19 mouse cellular contexts compared by ENCODE assay signal in genomic region chr2:168213788-168214397, GRCm38 (mm10). TPM values are rescaled to one million over a fixed set of nuclear protein-coding genes. Genes with fewer than 3 reads are reported as not detected.
DNase-seq lines count a peak whose midpoint lies in the region; ATAC-seq and TF ChIP-seq lines count a peak whose summit lies in the region.
"Had no signal": no experiment of that assay in that cellular context is flagged by ENCODE, and none has a peak within 500 bp of the region (broad histone marks: within the 10 kb centered on the region; RNA-seq: fewer than 3 reads in every experiment).

No protein-coding gene starts in this region.

- TF ChIP-seq POLR2A in brain, embryonic 14.5 days (IDR thresholded peaks at IDR 0.05; ENCODE audit: borderline replicate concordance, extremely low read depth, insufficient read depth, insufficient read length, poor library complexity, severe bottlenecking) = no peak

- no peaks in the 10 kb centered on the region for H3K4me1 ChIP-seq in hindbrain, postnatal 0 days (ENCODE audit: insufficient read depth, low read length)
- no peaks in the 10 kb centered on the region for H3K4me1 ChIP-seq in hindbrain, embryonic 10.5 days (replicated peaks)
- no peaks in the 10 kb centered on the region for H3K4me1 ChIP-seq in neural tube, embryonic 13.5 days (replicated peaks)
- H3K4me1 ChIP-seq: embryonic facial prominence, embryonic 13.5 days; heart, embryonic 15.5 days; hindbrain, embryonic 13.5 days; midbrain, embryonic 15.5 days had no signal

- H3K4me3 ChIP-seq in hindbrain, postnatal 0 days (ENCODE audit: low read length) = no peak overlapping the region
- no peak overlapping the region for H3K4me3 ChIP-seq in hindbrain, embryonic 10.5 days
- H3K4me3 ChIP-seq in neural tube, embryonic 13.5 days = no peak overlapping the region
- H3K4me3 ChIP-seq: embryonic facial prominence, embryonic 13.5 days; gastrocnemius, adult 2 months; heart, embryonic 15.5 days; hindbrain, embryonic 13.5 days; midbrain, embryonic 15.5 days had no signal

- no peak overlapping the region for H3K4me2 ChIP-seq in hindbrain, postnatal 0 days (ENCODE audit: low read depth, low read length)
- no peak overlapping the region for H3K4me2 ChIP-seq in neural tube, embryonic 13.5 days
- H3K4me2 ChIP-seq: embryonic facial prominence, embryonic 13.5 days; heart, embryonic 15.5 days; hindbrain, embryonic 13.5 days; lung, embryonic 14.5 days; midbrain, embryonic 15.5 days had no signal

- DNase-seq in hindbrain, postnatal 0 days (ENCODE audit: low spot score) = no peak
- no peak for DNase-seq in hindbrain, embryonic 10.5 days (ENCODE audit: low spot score)
- no peak for DNase-seq in neural tube, embryonic 10.5 days (ENCODE audit: extremely low spot score, low spot score)
- DNase-seq in brain, embryonic 14.5 days (ENCODE audit: low read depth) = no peak
- no peak for DNase-seq in B cell, adult 2 months
- DNase-seq: adrenal gland, postnatal 10 days; cerebellum, adult 9-10 months; gastrocnemius, adult 2 months; heart, adult 18-20 months; liver; lung, embryonic 14.5 days; thymus, postnatal 14 days had no signal

- WGBS in hindbrain, postnatal 0 days = 52% methylated on average over 5 of the region's 5 CpGs
- 55% methylated on average over 5 of the region's 5 CpGs for WGBS in hindbrain, embryonic 10.5 days
- 36% methylated on average over 5 of the region's 5 CpGs for WGBS in neural tube, embryonic 13.5 days

- no peak for ATAC-seq in hindbrain, postnatal 0 days
- ATAC-seq in neural tube, embryonic 13.5 days (ENCODE audit: low read depth) = no peak
- ATAC-seq in activated CD4-positive, CD25-positive, alpha-beta regulatory T cell, adult 4 months = no peak
- ATAC-seq: intestine, embryonic 16.5 days; midbrain, embryonic 15.5 days had no signal

- no peak overlapping the region for H3K27ac ChIP-seq in hindbrain, postnatal 0 days
- H3K27ac ChIP-seq in hindbrain, embryonic 10.5 days = no peak overlapping the region
- H3K27ac ChIP-seq in neural tube, embryonic 13.5 days (replicated peaks) = no peak overlapping the region
- H3K27ac ChIP-seq: embryonic facial prominence, embryonic 13.5 days; gastrocnemius, adult 2 months; heart, embryonic 15.5 days; hindbrain, embryonic 13.5 days; midbrain, embryonic 15.5 days had no signal

- no peak overlapping the region for H3K9ac ChIP-seq in hindbrain, postnatal 0 days (replicated peaks; ENCODE audit: low read length)
- 0 out of 2 replicates have a peak overlapping the region, but pooled peaks have one; percentile 3 for H3K9ac ChIP-seq in neural tube, embryonic 13.5 days
- H3K9ac ChIP-seq: embryonic facial prominence, embryonic 13.5 days; heart, embryonic 15.5 days; hindbrain, embryonic 13.5 days; lung, embryonic 14.5 days; midbrain, embryonic 15.5 days had no signal

- TF ChIP-seq CTCF in hindbrain, postnatal 0 days (IDR thresholded peaks at IDR 0.05; ENCODE audit: low read depth) = peak; percentile 35
- peak; percentile 30; the same call in 1 of the 2 replicates for TF ChIP-seq CTCF in brain, embryonic 14.5 days (IDR thresholded peaks at IDR 0.05; ENCODE audit: borderline replicate concordance, extremely low read depth, insufficient read depth, insufficient read length)

- H3K27me3 ChIP-seq in hindbrain, postnatal 0 days (ENCODE audit: insufficient read depth, low read length) = no peaks in the 10 kb centered on the region
- H3K27me3 ChIP-seq in hindbrain, embryonic 10.5 days (ENCODE audit: insufficient read depth, poor library complexity, severe bottlenecking) = no peaks in the 10 kb centered on the region
- H3K27me3 ChIP-seq in neural tube, embryonic 13.5 days = no peaks in the 10 kb centered on the region
- H3K27me3 ChIP-seq: embryonic facial prominence, embryonic 13.5 days; heart, embryonic 15.5 days; hindbrain, embryonic 13.5 days; midbrain, embryonic 15.5 days had no signal

- no peaks in the 10 kb centered on the region for H3K9me3 ChIP-seq in hindbrain, postnatal 0 days (ENCODE audit: low read length)
- no peaks in the 10 kb centered on the region for H3K9me3 ChIP-seq in hindbrain, embryonic 10.5 days
- H3K9me3 ChIP-seq in neural tube, embryonic 13.5 days = no peaks in the 10 kb centered on the region
- H3K9me3 ChIP-seq: embryonic facial prominence, embryonic 13.5 days; heart, embryonic 15.5 days; hindbrain, embryonic 13.5 days; midbrain, embryonic 15.5 days had no signal

- peaks cover 62% of the 10 kb centered on the region for H3K36me3 ChIP-seq in hindbrain, postnatal 0 days (ENCODE audit: insufficient read depth, low read length)
- H3K36me3 ChIP-seq in hindbrain, embryonic 10.5 days = peaks cover 98% of the 10 kb centered on the region
- H3K36me3 ChIP-seq in neural tube, embryonic 13.5 days = peaks cover 91% of the 10 kb centered on the region

RNA-seq across cellular contexts. Expression of gene Adnp, which starts 7.0 kb away (rescaled TPM):
- 37.5 and 47.1 TPM in 2 replicates for total RNA-seq in hindbrain, postnatal 0 days (2014; rRNA removed)
- 11.1 and 14.1 TPM in 2 replicates for polyA plus RNA-seq in hindbrain, postnatal 0 days (2015; fragmentation: Nextera tagmentation; extraction: Ambion mirVana)
- 2.3 and 2.7 TPM in 2 replicates for polyA plus RNA-seq in hindbrain, embryonic 10.5 days (2016; fragmentation: Nextera tagmentation; extraction: Ambion mirVana)
- 3.1 and 5.9 TPM in 2 replicates for polyA plus RNA-seq in neural tube, embryonic 13.5 days (2015; fragmentation: Nextera tagmentation; extraction: Ambion mirVana)
- 86.0 and 115 TPM in 2 replicates for polyA plus RNA-seq in brain, embryonic 14.5 days (2012; rRNA removed)
- 1 to 10 TPM in 1 of 2 experiments, under 1 TPM in 1; 0.63 to 4.7 TPM for polyA plus RNA-seq in activated CD4-positive, CD25-positive, alpha-beta regulatory T cell, adult 4 months (2017; shearing (Covaris generic))

RNA-seq across cellular contexts. Expression of gene Gm20716, which starts 16.3 kb away (rescaled TPM):
- 11.7 and 15.7 TPM in 2 replicates for total RNA-seq in hindbrain, postnatal 0 days (2014; rRNA removed)
- polyA plus RNA-seq in hindbrain, postnatal 0 days (2015; fragmentation: Nextera tagmentation; extraction: Ambion mirVana) = 14.3 and 14.4 TPM in 2 replicates
- polyA plus RNA-seq in hindbrain, embryonic 10.5 days (2016; fragmentation: Nextera tagmentation; extraction: Ambion mirVana) = 15.6 and 16.7 TPM in 2 replicates
- 21.7 and 25.0 TPM in 2 replicates for polyA plus RNA-seq in neural tube, embryonic 13.5 days (2015; fragmentation: Nextera tagmentation; extraction: Ambion mirVana)
- 16.6 and 21.9 TPM in 2 replicates for polyA plus RNA-seq in brain, embryonic 14.5 days (2012; rRNA removed)
- 10 to 100 TPM; 14.2 to 20.0 TPM for polyA plus RNA-seq in activated CD4-positive, CD25-positive, alpha-beta regulatory T cell, adult 4 months (2017; shearing (Covaris generic))

RNA-seq across cellular contexts. Expression of gene Dpm1, which starts 16.5 kb away (rescaled TPM):
- 82.9 and 200 TPM in 2 replicates for total RNA-seq in hindbrain, postnatal 0 days (2014; rRNA removed)
- polyA plus RNA-seq in hindbrain, postnatal 0 days (2015; fragmentation: Nextera tagmentation; extraction: Ambion mirVana) = 99.2 and 104 TPM in 2 replicates
- polyA plus RNA-seq in hindbrain, embryonic 10.5 days (2016; fragmentation: Nextera tagmentation; extraction: Ambion mirVana) = 72.3 and 78.8 TPM in 2 replicates
- polyA plus RNA-seq in neural tube, embryonic 13.5 days (2015; fragmentation: Nextera tagmentation; extraction: Ambion mirVana) = 66.2 and 75.9 TPM in 2 replicates
- polyA plus RNA-seq in brain, embryonic 14.5 days (2012; rRNA removed) = 15.0 and 16.6 TPM in 2 replicates
- polyA plus RNA-seq in activated CD4-positive, CD25-positive, alpha-beta regulatory T cell, adult 4 months (2017; shearing (Covaris generic)) = 10 to 100 TPM; 62.6 to 96.1 TPM

RNA-seq across cellular contexts. Expression of gene Mocs3, which starts 16.5 kb away (rescaled TPM):
- total RNA-seq in hindbrain, postnatal 0 days (2014; rRNA removed) = 24.9 and 27.0 TPM in 2 replicates
- 7.8 and 8.2 TPM in 2 replicates for polyA plus RNA-seq in hindbrain, postnatal 0 days (2015; fragmentation: Nextera tagmentation; extraction: Ambion mirVana)
- 7.0 and 7.6 TPM in 2 replicates for polyA plus RNA-seq in hindbrain, embryonic 10.5 days (2016; fragmentation: Nextera tagmentation; extraction: Ambion mirVana)
- 8.2 and 8.7 TPM in 2 replicates for polyA plus RNA-seq in neural tube, embryonic 13.5 days (2015; fragmentation: Nextera tagmentation; extraction: Ambion mirVana)
- polyA plus RNA-seq in brain, embryonic 14.5 days (2012; rRNA removed) = 17.9 and 21.6 TPM in 2 replicates
- 1 to 10 TPM in 1 of 2 experiments, under 1 TPM in 1; 0.40 to 1.2 TPM for polyA plus RNA-seq in activated CD4-positive, CD25-positive, alpha-beta regulatory T cell, adult 4 months (2017; shearing (Covaris generic))
